Mouse (Mus musculus) MEL (cell line): Measurements from ENCODE around the gene Prkce. TPM values are rescaled to one million over a fixed set of nuclear protein-coding genes. Genes with fewer than 3 reads are reported as not detected.

Experiments used
- DNase-seq: peaks from one replicate; pipeline ENCODE4 v3.0.0; 2011; ENCODE audit warnings: low read depth, low spot score
- H3K27ac ChIP-seq: 2 replicates; pipeline ENCODE4 v1.5.1; 2012; ENCODE audit warnings: low read depth, mild to moderate bottlenecking, control low read depth, low read length, moderate library complexity; ENCODE audit not compliant: control insufficient read depth
- H3K27me3 ChIP-seq, 2 experiments: fragments of 150-350 bp in 1 of 2; sonication (generic) in 1 of 2; 2 replicates each; pipeline ENCODE4 v1.6.1; 2012; ENCODE audit warnings: low read length in 2 of 2, mild to moderate bottlenecking in 2 of 2, improper control_type of control experiment in 1 of 2, moderate library complexity in 1 of 2; ENCODE audit not compliant: insufficient read depth in 2 of 2, control insufficient read depth in 1 of 2
- H3K36me3 ChIP-seq, 2 experiments: 2 replicates each; pipeline ENCODE4 v1.6.1; 2012 to 2014; ENCODE audit warnings: low read length in 2 of 2, improper control_type of control experiment in 1 of 2, inconsistent platforms in 1 of 2, mild to moderate bottlenecking in 1 of 2; ENCODE audit not compliant: insufficient read depth in 2 of 2, control insufficient read depth in 1 of 2
- H3K4me1 ChIP-seq, 2 experiments: fragments of 150-350 bp in 1 of 2; sonication (generic) in 1 of 2; 2 replicates each; pipeline ENCODE4 v1.6.1; 2012; ENCODE audit warnings: low read length in 2 of 2, improper control_type of control experiment in 1 of 2, mild to moderate bottlenecking in 1 of 2; ENCODE audit not compliant: insufficient read depth in 2 of 2, control insufficient read depth in 1 of 2
- H3K4me3 ChIP-seq, 2 experiments: fragments of 150-350 bp in 1 of 2; sonication (generic) in 1 of 2; 2 replicates each; pipeline ENCODE4 v1.5.1; 2012; ENCODE audit warnings: low read depth in 2 of 2, low read length in 2 of 2, mild to moderate bottlenecking in 2 of 2, moderate library complexity in 2 of 2, control low read depth in 1 of 2, improper control_type of control experiment in 1 of 2; ENCODE audit not compliant: control insufficient read depth in 1 of 2, insufficient read depth in 1 of 2
- H3K79me2 ChIP-seq: 2 replicates; pipeline ENCODE4 v1.6.1; 2012; ENCODE audit warnings: mild to moderate bottlenecking, low read length, moderate library complexity; ENCODE audit not compliant: control insufficient read depth, poor library complexity, insufficient read depth
- H3K9ac ChIP-seq: 2 replicates; pipeline ENCODE4 v1.6.1; 2012; ENCODE audit warnings: low read depth, mild to moderate bottlenecking, control low read depth, low read length, moderate library complexity; ENCODE audit not compliant: control insufficient read depth, poor library complexity, severe bottlenecking
- H3K9me3 ChIP-seq: fragments of 150-350 bp; sonication (generic); replicated peaks from 2 replicates; pipeline ENCODE4 v1.6.1; 2012; ENCODE audit warnings: mild to moderate bottlenecking, low read length, improper control_type of control experiment, moderate library complexity; ENCODE audit not compliant: insufficient read depth
- CHD1 ChIP-seq: IDR thresholded peaks from 2 replicates; pipeline ENCODE4 v1.6.1; 2012; ENCODE audit warnings: low read depth, mild to moderate bottlenecking, inconsistent platforms, low read length, improper control_type of control experiment
- CHD2 ChIP-seq: IDR thresholded peaks from 2 replicates; pipeline ENCODE4 v1.6.1; 2011; ENCODE audit warnings: low read length, improper control_type of control experiment
- CTCF ChIP-seq, 3 experiments: IDR thresholded peaks in 2 of 3; conservative IDR thresholded peaks in 1 of 3; 2 replicates each; pipeline ENCODE4 v1.5.1; 2011 to 2012; ENCODE audit warnings: low read length in 3 of 3, low read depth in 2 of 3, mild to moderate bottlenecking in 2 of 3, improper control_type of control experiment in 1 of 3, inconsistent platforms in 1 of 3, mixed read lengths in 1 of 3, moderate library complexity in 1 of 3; ENCODE audit not compliant: control insufficient read depth in 1 of 3, insufficient read depth in 1 of 3, poor library complexity in 1 of 3, severe bottlenecking in 1 of 3
- E2F4 ChIP-seq: IDR thresholded peaks from 2 replicates; pipeline ENCODE4 v1.6.1; 2011; ENCODE audit warnings: low read depth, low read length, improper control_type of control experiment, borderline replicate concordance
- ELF1 ChIP-seq: IDR thresholded peaks from 2 replicates; pipeline ENCODE4 v1.6.1; 2014; ENCODE audit warnings: low read depth, mild to moderate bottlenecking, inconsistent platforms, low read length, improper control_type of control experiment, moderate library complexity
- EP300 ChIP-seq, 2 experiments: IDR thresholded peaks; 2 replicates each; pipeline ENCODE4 v1.6.1; 2011; ENCODE audit warnings: improper control_type of control experiment in 2 of 2, low read length in 2 of 2, low read depth in 1 of 2, mild to moderate bottlenecking in 1 of 2
- GABPA ChIP-seq: IDR thresholded peaks from 2 replicates; pipeline ENCODE4 v1.6.1; 2012; ENCODE audit warnings: low read depth, mild to moderate bottlenecking, inconsistent platforms, low read length, improper control_type of control experiment, moderate library complexity
- GATA1 ChIP-seq: IDR thresholded peaks from 2 replicates; pipeline ENCODE4 v1.6.1; 2011; ENCODE audit warnings: low read depth, low read length, improper control_type of control experiment
- HCFC1 ChIP-seq: IDR thresholded peaks from 2 replicates; pipeline ENCODE4 v1.6.1; 2012; ENCODE audit warnings: low read depth, mild to moderate bottlenecking, inconsistent platforms, low read length, improper control_type of control experiment, moderate library complexity
- JUND ChIP-seq: IDR thresholded peaks from 2 replicates; pipeline ENCODE4 v1.6.1; 2011; ENCODE audit warnings: low read depth, mild to moderate bottlenecking, improper control_type of control experiment, low read length
- KAT2A ChIP-seq: conservative IDR thresholded peaks from 2 replicates; pipeline ENCODE4 v1.6.1; 2012; ENCODE audit warnings: low read depth, low read length, improper control_type of control experiment, inconsistent platforms
- MAFK ChIP-seq: IDR thresholded peaks from 2 replicates; pipeline ENCODE4 v1.6.1; 2011; ENCODE audit warnings: low read depth, mild to moderate bottlenecking, low read length, improper control_type of control experiment, borderline replicate concordance
- MAX ChIP-seq: IDR thresholded peaks from 2 replicates; pipeline ENCODE4 v1.6.1; 2011; ENCODE audit warnings: low read length, improper control_type of control experiment
- MAZ ChIP-seq: IDR thresholded peaks from 2 replicates; pipeline ENCODE4 v1.6.1; 2012; ENCODE audit warnings: low read depth, mild to moderate bottlenecking, inconsistent platforms, low read length, improper control_type of control experiment
- MEF2A ChIP-seq: IDR thresholded peaks from 2 replicates; pipeline ENCODE4 v1.6.1; 2014; ENCODE audit warnings: low read depth, mild to moderate bottlenecking, inconsistent platforms, low read length, improper control_type of control experiment; ENCODE audit not compliant: poor library complexity, insufficient replicate concordance, severe bottlenecking; ENCODE audit errors: extremely low read depth
- MXI1 ChIP-seq: IDR thresholded peaks from 2 replicates; pipeline ENCODE4 v1.6.1; 2011; ENCODE audit warnings: mild to moderate bottlenecking, low read depth, low read length, improper control_type of control experiment
- MYB ChIP-seq: IDR thresholded peaks from 2 replicates; pipeline ENCODE4 v1.6.1; 2011; ENCODE audit warnings: mild to moderate bottlenecking, low read depth, low read length, improper control_type of control experiment
- NRF1 ChIP-seq: IDR thresholded peaks from 2 replicates; pipeline ENCODE4 v1.6.1; 2014; ENCODE audit warnings: low read depth, mild to moderate bottlenecking, inconsistent platforms, low read length, improper control_type of control experiment, moderate library complexity; ENCODE audit not compliant: poor library complexity, insufficient read depth, severe bottlenecking
- POLR2A ChIP-seq, 2 experiments: IDR thresholded peaks; 2 replicates each; pipeline ENCODE4 v1.6.1; 2011 to 2012; ENCODE audit warnings: low read length in 2 of 2, mild to moderate bottlenecking in 2 of 2, control low read depth in 1 of 2, improper control_type of control experiment in 1 of 2, low read depth in 1 of 2, moderate library complexity in 1 of 2; ENCODE audit not compliant: control insufficient read depth in 1 of 2, insufficient read depth in 1 of 2, poor library complexity in 1 of 2
- POLR2AphosphoS2 ChIP-seq: IDR thresholded peaks from 2 replicates; pipeline ENCODE4 v1.6.1; 2011; ENCODE audit warnings: low read length, improper control_type of control experiment
- POLR2AphosphoS5 ChIP-seq: IDR thresholded peaks from 2 replicates; pipeline ENCODE4 v1.6.1; 2012; ENCODE audit warnings: low read depth, borderline replicate concordance, mild to moderate bottlenecking, inconsistent platforms, low read length, moderate library complexity, mixed read lengths
- RAD21 ChIP-seq: IDR thresholded peaks from 2 replicates; pipeline ENCODE4 v1.6.1; 2011; ENCODE audit warnings: mild to moderate bottlenecking, low read depth, low read length, improper control_type of control experiment
- RCOR1 ChIP-seq: IDR thresholded peaks from 2 replicates; pipeline ENCODE4 v1.6.1; 2012; ENCODE audit warnings: low read depth, mild to moderate bottlenecking, inconsistent platforms, low read length, improper control_type of control experiment
- SIN3A ChIP-seq: IDR thresholded peaks from 2 replicates; pipeline ENCODE4 v1.6.1; 2012; ENCODE audit warnings: low read length, improper control_type of control experiment, inconsistent platforms
- SMC3 ChIP-seq: IDR thresholded peaks from 2 replicates; pipeline ENCODE4 v1.6.1; 2011; ENCODE audit warnings: low read depth, low read length, improper control_type of control experiment
- TAL1 ChIP-seq: IDR thresholded peaks from 2 replicates; pipeline ENCODE4 v1.6.1; 2012; ENCODE audit warnings: mild to moderate bottlenecking, inconsistent platforms, low read length, moderate library complexity, mixed read lengths
- TBP ChIP-seq: IDR thresholded peaks from 2 replicates; pipeline ENCODE4 v1.8.0; 2011; ENCODE audit warnings: low read depth, low read length, improper control_type of control experiment
- TCF12 ChIP-seq: IDR thresholded peaks from 2 replicates; pipeline ENCODE4 v1.6.1; 2014; ENCODE audit warnings: low read depth, mild to moderate bottlenecking, inconsistent platforms, low read length, improper control_type of control experiment, moderate library complexity
- UBTF ChIP-seq: IDR thresholded peaks from 2 replicates; pipeline ENCODE4 v1.6.1; 2012; ENCODE audit warnings: low read depth, mild to moderate bottlenecking, inconsistent platforms, low read length, improper control_type of control experiment, moderate library complexity, borderline replicate concordance; ENCODE audit not compliant: insufficient read depth
- USF1 ChIP-seq: IDR thresholded peaks from 2 replicates; pipeline ENCODE4 v1.6.1; 2014; ENCODE audit warnings: low read depth, mild to moderate bottlenecking, inconsistent platforms, low read length, improper control_type of control experiment, moderate library complexity
- USF2 ChIP-seq, 2 experiments: IDR thresholded peaks; 2 replicates each; pipeline ENCODE4 v1.6.1; 2011 to 2012; ENCODE audit warnings: improper control_type of control experiment in 2 of 2, low read length in 2 of 2, borderline replicate concordance in 1 of 2, inconsistent platforms in 1 of 2, low read depth in 1 of 2, mild to moderate bottlenecking in 1 of 2; ENCODE audit not compliant: insufficient read depth in 1 of 2
- ZC3H11A ChIP-seq: IDR thresholded peaks from 2 replicates; pipeline ENCODE4 v1.6.1; 2012; ENCODE audit warnings: low read depth, mild to moderate bottlenecking, inconsistent platforms, low read length, improper control_type of control experiment
- ZKSCAN1 ChIP-seq: IDR thresholded peaks from 2 replicates; pipeline ENCODE4 v1.6.1; 2012; ENCODE audit warnings: low read depth, mild to moderate bottlenecking, inconsistent platforms, low read length, improper control_type of control experiment, moderate library complexity
- ZMIZ1 ChIP-seq: IDR thresholded peaks from 2 replicates; pipeline ENCODE4 v1.6.1; 2012; ENCODE audit warnings: low read depth, mild to moderate bottlenecking, inconsistent platforms, low read length, improper control_type of control experiment, moderate library complexity
- ZNF384 ChIP-seq: IDR thresholded peaks from 2 replicates; pipeline ENCODE4 v1.6.1; 2012; ENCODE audit warnings: low read depth, mild to moderate bottlenecking, inconsistent platforms, low read length, improper control_type of control experiment
- polyA plus RNA-seq, 2 experiments: library from polyadenylated mRNA; stranded (reverse) in 1 of 2; unstranded in 1 of 2; fragments of >175 nt in 1 of 2; fragments of >200 nt in 1 of 2; gene quantifications; 2 replicates each; pipeline versions ENCODE4 v1.2.1 to v1.2.4; 2012; ENCODE audit warnings: low replicate concordance in 2 of 2, low read depth in 1 of 2; ENCODE audit not compliant: insufficient read length in 2 of 2, insufficient read depth in 1 of 2, missing spikeins in 1 of 2
- total RNA-seq: library from RNA; depleted of rRNA; stranded (reverse); fragments of 300-350 nt; gene quantifications from 2 replicates; pipeline ENCODE4 v1.2.3, GENCODE M21; 2012

Gene Prkce
- total and polyA plus RNA-seq, 3 experiments: 3.0 to 5.3 TPM; not detected in 1

DNA sequence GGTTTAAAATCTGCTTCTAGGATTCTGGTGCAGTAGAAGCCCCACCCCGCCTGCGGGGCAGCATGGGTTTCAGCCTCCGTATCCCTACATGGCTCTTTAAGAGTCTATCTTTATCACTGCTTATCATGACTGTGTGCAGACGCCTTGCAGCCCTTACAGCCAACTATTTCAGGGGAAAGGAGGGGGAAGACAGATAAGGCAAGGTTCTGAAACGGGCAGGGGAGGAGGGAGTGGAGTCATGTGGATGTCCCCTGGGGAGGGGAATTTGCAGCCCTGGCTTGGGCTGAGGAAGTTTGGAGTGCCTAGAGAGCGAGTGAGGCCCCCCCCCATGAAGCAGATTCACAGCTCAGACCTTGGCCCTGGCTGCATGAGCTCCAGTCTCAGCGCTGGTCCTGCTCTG, 18.0 kb downstream of the Prkce start (continued):
- TF ChIP-seq USF1 (peak; percentile 74), KAT2A (no peak; the same call in 1 of the 2 replicates), RCOR1 (peak; percentile 87)

DNA sequence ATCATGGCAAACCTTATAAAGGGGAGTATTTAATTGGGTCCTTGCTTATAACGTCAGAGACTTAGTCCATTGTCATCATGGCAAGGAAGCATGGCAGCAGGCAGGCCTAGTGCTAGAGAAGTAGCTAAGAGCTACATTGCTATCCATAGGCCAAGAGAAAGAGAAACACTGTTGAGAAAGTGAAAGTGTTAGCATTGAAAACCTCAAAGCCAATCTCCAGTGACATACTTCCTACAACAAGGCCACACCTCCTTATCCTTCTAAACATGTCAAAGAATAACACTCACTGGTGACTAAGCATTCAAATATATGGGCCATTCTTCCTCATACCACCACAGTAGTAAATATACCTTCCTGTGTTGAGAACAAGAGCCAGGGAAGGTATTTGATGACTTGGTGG, 20.2 kb downstream of the Prkce start:
- Histone ChIP-seq H3K9me3 (no peaks in the 10 kb centered on the region), H3K27ac (peak overlapping the region; percentile 91), H3K79me2 (no peaks in the 10 kb centered on the region; the same call in 1 of the 2 replicates), H3K4me1 (peaks cover 18 to 19% of the 10 kb centered on the region in 2 experiments), H3K4me3 (peak overlapping the region; percentile 49 to 51), H3K27me3 (no peaks in the 10 kb centered on the region), H3K9ac (peak overlapping the region; percentile 54), H3K36me3 (peaks cover 0 to 21% of the 10 kb centered on the region in 2 experiments; a peak in 2 of 4 replicates)
- DNase-seq: peak; percentile 93
- TF ChIP-seq TCF12 (peak; percentile 72), ZMIZ1 (no peak), CHD1 (no peak), POLR2A (IDR thresholded peaks at IDR 0.05; ENCODE audit: control insufficient read depth in 1 of 2, insufficient read depth in 1 of 2, low read depth in 1 of 2, low read length in 2 of 2, poor library complexity in 1 of 2) (peak in 1 of 2 experiments; percentile 42; a peak in 1 of 4 replicates), NRF1 (no peak), MEF2A (no peak), MAZ (no peak), SMC3 (no peak), KAT2A (no peak), SIN3A (peak; percentile 96), JUND (no peak), USF1 (no peak), TBP (peak; percentile 71), MYB (no peak), ZNF384 (no peak), CHD2 (no peak), GATA1 (peak; percentile 78), HCFC1 (peak; percentile 72), ZKSCAN1 (no peak), ZC3H11A (no peak), GABPA (no peak), MAX (peak; percentile 82), CTCF (IDR thresholded peaks at IDR 0.05 in 2 of 3, conservative IDR thresholded peaks at IDR 0.05 in 1 of 3; ENCODE audit: control insufficient read depth in 1 of 3, insufficient read depth in 1 of 3, low read depth in 2 of 3, low read length in 3 of 3, poor library complexity in 1 of 3, severe bottlenecking in 1 of 3) (no peak), RAD21 (no peak), RCOR1 (0 out of 2 replicates have a peak, but pooled peaks have one; percentile 23), POLR2AphosphoS5 (no peak), MAFK (no peak), UBTF (no peak), E2F4 (no peak), EP300 (IDR thresholded peaks at IDR 0.05; ENCODE audit: low read depth in 1 of 2, low read length in 2 of 2) (peak; percentile 74 to 86), POLR2AphosphoS2 (no peak), MXI1 (peak; percentile 93), TAL1 (peak; percentile 71), USF2 (IDR thresholded peaks at IDR 0.05; ENCODE audit: borderline replicate concordance in 1 of 2, insufficient read depth in 1 of 2, low read depth in 1 of 2, low read length in 2 of 2) (no peak), ELF1 (0 out of 2 replicates have a peak, but pooled peaks have one; percentile 12)
